Mouse (Mus musculus): ENCODE data around the gene Galnt9.

Galnt9 gene

DNA sequence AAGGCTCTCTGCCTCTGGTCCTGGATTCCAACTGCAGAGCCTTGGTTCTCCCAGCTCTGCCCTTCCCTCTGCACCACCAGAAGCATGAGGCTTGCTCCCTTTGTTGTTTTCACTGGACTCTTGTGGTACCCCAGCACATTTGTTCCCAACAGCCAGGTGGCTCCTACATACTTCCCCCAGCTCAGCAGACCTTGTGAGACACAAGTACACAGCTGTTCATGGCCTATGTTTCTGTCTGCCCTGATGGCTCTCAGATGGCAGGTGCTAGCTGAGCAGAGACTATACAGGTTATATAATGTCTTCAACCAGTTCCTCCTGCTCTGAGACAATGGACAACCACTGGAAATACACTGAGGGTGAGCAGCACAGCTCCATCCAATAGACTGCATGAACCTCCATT lies 43.3 kb downstream of the Galnt9 start:
- DNase-seq (ENCODE audit: low spot score) = no peak

- DNase-seq (ENCODE audit: low spot score) = no peak
Measured at GRCm38 (mm10) chr5:110589833-110590232, 45.7 kb downstream of the Galnt9 start.

DNA sequence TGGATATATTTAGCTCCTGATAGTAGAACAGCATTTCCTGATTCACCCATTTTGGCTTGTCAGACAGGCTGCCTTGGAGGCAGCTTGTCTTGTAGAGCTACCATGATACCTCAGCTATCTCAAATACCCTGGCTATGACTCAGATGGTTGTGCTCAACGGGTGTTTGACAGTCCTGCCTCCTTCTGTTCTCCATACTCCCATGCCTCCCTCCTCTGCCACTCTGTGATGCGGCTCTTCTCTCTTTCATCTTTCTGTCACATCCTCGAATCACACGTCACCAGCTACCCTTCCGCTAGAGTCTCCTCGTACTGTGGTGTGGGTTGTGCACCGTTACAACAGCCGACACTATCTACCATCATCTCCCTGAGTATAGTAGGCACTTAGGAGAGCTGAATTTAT lies 50.3 kb downstream of the Galnt9 start:
- DNase-seq (ENCODE audit: low spot score) = no peak

DNA sequence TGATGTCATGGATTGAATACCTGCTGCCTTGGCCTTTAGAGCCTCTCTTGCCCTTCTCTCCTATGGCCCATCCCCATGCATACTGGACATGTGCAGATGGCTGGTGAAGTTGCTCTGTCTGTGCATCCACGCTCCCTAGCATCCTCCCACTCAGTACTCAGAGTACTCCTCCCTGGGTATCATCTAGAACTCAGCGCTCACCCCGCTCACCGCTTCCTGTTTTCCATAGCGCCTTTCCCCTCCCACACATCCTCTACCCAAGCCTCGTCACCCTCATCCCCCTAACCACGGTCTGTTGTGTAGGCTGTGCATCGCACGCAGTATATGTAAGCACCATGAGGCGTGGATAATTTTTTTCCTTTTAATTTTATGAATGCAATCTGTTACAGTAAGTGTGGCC lies 51.2 kb downstream of the Galnt9 start:
- no peak for DNase-seq (ENCODE audit: low spot score)

- no peak for DNase-seq (ENCODE audit: low spot score)
Measured at GRCm38 (mm10) chr5:110596086-110596780, 52.1 kb downstream of the Galnt9 start.

DNA sequence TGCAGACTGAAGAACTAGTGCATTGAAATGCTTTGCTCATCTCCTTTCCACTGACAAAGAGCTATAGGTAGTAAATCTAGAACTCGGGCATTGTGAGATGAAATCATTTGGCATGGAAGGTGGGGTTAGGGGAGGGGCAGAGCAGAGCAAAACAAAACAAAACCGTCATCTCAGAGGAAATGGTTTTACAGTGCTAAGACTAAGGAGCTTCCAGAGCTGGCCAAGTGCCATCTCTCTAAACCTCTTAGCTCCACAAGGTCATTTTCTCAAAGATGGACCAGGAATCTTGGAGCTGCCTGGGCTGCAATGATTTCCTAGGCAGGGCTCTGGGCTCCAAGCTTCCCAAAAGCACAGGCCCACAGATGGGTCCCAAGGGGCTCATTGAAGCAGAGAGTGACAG lies 53.3 kb downstream of the Galnt9 start:
- no peak for DNase-seq (ENCODE audit: low spot score)

DNA sequence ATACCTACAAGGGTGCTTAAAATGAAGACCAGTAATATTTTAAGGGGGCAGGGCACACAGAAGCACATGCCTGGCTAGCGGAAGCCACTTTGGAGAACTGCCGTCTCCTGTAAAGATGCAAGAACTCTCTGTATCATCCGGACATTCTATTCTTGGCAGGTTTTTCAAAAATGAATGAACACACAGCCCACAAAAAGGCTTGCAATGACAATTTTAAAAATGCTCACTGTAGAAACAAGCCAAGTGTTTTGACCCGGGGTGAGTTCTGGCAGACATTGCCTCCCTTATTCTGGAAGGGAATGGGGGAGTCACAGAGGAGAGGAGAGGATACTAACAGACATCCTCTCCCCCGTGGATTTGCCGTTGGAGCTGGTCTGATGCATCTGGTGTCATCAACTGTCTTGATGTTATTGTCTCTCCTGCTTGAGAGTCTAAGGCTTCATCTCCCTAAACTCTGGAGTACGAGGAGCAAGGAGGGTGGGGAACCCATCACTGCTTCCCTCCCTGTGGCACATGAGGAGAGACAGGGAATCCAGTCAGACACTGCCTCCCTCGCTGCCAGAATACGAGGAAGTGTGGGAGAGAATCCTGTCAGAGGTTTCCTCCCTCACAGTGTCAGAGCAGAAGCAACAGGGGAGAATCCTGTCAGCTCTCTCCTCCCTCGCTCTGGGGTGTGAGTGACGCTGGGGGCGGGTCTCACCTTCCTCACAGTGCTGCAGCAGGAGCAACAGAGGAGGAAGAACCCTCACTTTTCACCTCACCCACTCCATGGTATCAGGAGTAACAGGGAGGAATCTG lies 54.3 kb downstream of the Galnt9 start:
- DNase-seq (ENCODE audit: low spot score) = peak; percentile 14

GRCm38 (mm10) chr5:110603016-110603685 lies 59.0 kb downstream of the Galnt9 start:
- DNase-seq (ENCODE audit: low spot score) = no peak

DNA sequence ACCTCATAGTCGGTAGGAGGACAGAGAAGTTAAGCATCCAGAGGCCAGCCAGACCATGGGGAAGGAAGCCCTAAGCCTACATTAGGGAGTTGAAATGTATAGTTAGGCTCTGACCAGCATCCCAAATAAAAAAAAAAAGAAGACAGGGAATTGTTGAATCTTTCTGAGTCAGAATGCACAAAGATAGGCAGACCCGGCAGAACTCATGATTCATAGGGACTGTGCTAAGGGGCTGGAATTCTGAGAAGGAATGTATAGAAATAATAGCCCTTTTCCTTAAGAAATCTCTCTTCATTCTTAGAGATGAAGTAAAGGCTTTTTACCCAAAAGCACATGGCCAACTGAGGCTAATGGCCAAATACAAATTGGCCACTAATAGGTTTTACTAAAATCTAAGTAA lies 60.2 kb downstream of the Galnt9 start:
- DNase-seq (ENCODE audit: low spot score) = no peak

- DNase-seq (ENCODE audit: low spot score) = no peak
Measured at GRCm38 (mm10) chr5:110605531-110606221, 61.5 kb downstream of the Galnt9 start.

DNA sequence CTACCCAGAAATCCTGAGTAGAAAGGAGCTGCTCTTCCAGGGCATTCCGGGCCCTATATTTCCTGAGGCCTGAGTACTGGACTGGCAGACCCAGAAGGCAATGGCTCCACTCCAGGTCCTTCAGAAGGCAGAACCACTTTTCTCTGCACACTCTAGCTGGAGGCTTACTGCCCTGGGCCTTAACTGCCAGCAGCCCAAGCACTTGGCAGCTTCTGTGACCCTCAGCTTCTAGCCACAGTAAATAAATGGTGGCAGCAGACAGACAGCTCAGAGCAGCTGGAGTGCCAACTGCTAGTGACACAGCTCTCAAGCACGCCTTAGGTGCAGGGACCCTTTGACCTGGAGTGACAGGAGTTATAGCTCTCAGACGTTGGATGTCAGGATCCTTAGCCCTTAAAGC lies 63.6 kb downstream of the Galnt9 start:
- no peak for DNase-seq (ENCODE audit: low spot score)

DNA sequence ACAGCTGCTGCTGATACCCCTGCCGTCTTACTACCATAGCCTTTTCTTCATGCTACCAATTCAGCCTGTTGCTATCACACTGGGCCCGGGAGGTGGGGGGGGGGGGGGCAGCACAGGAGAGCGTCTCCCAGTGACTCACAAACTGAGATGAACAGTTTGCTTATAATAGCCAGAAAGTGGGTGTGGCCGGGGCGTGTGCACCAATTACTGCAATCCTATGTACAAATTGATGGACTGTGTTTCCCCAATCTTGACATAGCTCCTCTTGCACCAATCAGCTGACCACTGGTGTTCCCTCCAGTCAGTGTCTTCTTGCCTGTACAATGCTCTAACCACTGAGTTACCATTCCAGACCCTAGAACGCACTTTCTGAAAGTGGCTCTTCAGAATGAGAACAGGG lies 64.2 kb downstream of the Galnt9 start:
- no peak for DNase-seq (ENCODE audit: low spot score)

DNA sequence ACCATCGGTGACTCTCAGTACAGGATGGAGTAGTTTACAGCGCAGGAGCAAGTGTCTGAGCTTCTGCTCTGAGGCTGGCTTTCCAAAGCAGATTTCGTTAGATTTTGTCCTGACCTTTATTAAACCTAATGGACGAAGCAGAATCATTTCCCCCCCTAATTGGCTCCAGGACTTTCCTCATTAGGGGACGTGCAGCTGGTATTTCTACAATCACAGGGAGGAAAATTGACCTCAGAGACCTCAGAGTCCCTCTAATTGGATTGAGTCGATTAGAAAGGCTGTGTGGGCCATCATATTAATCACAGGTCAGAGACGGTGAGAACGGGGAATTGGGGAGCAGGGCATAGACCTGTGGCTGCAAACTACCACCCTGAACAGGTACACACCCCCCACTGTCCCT lies 64.8 kb downstream of the Galnt9 start:
- no peak for DNase-seq (ENCODE audit: low spot score)

DNA sequence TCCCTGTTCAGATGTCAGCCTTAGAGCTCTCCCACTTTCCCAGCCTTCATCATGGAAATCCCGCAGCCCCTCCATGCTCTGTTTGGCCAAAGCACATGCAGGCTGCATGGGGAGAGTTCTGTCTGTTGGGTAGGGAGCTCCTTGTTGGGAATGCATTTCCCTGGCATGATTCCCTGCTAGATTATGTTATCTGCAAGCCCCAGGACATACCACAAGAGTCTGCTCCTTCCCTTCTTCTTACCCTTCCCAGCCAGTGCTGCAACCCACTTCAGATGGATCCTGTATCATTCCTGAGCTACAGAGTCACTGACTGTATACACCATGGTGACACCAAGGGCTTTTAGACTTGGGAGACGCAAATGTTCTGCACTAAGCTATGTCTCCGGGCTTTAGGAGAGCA lies 65.3 kb downstream of the Galnt9 start:
- DNase-seq (ENCODE audit: low spot score) = no peak

GRCm38 (mm10) chr5:110609868-110610267 lies 65.7 kb downstream of the Galnt9 start:
- DNase-seq (ENCODE audit: low spot score) = no peak

- no peak for DNase-seq (ENCODE audit: low spot score)
Measured at GRCm38 (mm10) chr5:110610484-110610883, 66.3 kb downstream of the Galnt9 start.

DNA sequence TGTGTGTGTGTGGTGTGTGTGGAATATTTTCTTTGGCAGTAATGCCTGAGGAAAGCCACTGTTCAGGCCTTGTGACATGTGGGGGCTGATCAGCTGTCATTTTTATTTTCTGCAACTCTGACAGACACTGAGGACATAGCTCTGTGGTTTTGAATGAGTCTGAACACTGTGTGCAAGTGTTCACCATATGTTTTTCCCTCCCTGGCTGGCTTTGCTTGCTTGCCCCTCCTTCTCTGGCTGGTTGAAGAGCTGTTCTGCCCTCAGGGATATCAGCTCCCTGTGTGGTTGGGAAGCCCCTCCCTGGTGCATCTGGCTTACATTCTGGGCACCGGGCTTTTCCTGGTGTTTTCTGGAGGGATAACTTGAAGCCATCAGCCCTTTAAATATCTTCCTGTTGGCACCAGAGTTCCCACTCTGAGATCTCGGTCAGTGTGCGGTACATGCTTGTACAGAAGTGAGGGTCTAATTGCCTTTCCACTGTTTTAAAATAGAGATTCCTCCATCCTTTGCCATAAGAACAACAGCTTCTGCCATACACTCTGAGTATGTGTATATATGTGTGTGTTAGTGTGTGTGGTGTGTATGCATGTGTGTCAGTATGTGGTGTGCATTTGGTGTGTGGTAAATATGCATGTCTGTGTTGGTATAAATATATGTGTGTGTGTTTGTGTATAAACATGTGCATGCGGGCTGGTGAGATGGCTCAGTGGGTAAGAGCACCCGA lies 67.4 kb downstream of the Galnt9 start:
- DNase-seq (ENCODE audit: low spot score) = no peak

- no peak for DNase-seq (ENCODE audit: low spot score)
Measured at GRCm38 (mm10) chr5:110619226-110619625, 75.1 kb downstream of the Galnt9 start.

GRCm38 (mm10) chr5:110624319-110624718 lies 80.2 kb downstream of the Galnt9 start:
- DNase-seq (ENCODE audit: low spot score) = no peak

DNA sequence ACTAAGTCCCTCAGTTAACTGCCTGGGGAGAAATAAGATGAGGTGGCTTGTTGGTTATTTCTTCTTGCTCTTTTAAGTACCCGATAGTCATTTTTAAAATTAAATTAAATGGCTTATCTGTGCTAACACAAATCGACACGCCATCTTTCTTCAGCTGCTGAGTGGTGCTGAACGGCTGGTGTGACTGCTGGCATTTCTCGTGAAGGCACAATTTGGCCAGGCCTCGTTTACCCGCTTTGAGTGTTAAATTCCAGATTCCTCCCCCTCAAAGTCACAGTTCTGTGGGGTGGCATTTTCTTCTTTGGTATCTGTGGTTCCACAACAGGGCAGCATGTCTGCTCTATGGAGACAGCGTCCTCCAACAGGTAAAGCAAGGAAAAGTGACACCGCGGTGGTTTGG lies 83.2 kb downstream of the Galnt9 start:
- no peak for DNase-seq (ENCODE audit: low spot score)

DNA sequence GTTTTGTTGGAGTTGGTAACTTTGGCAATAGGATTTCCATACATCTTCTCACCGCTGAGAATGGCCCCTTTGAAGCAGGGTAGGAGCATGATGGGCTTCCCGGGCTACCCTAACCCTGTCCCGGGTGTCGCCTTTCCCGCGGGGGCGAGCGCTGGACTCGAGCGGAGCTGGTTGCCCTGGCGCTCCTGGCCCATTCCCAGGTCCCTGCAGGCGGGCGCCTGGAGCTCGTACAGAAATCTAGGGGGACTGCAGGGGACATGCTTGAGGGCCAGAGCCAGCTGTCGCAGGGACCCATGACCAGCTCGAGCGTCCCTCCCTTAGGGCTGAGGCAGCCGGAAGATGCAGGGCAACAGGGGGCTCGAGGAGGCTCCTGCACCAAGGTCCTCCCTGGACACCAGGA lies 84.0 kb downstream of the Galnt9 start:
- no peak for DNase-seq (ENCODE audit: low spot score)
